Mouse (Mus musculus) left cerebral cortex, postnatal 14 days (tissue): ENCODE data around the gene Tmem143. TPM values are rescaled to one million over a fixed set of nuclear protein-coding genes. Genes with fewer than 3 reads are reported as not detected.
"Not testable (repeated sequence)": the region's sequence is repeated elsewhere in the genome, so short reads cannot be mapped to it uniquely, and the experiment has no call there.

Experiments
- DNase-seq, 2 experiments: peaks; one replicate each; pipeline ENCODE4 v3.0.0; 2021 to 2022; ENCODE audit warnings: low spot score in 2 of 2, mixed read lengths in 1 of 2
- intact Hi-C: fragments of 180-260 bp; cut with DNase I; formaldehyde crosslinking; loops from one replicate; pipeline ENCODE4 v1.15.1; 2025
- total RNA-seq, 2 experiments: library from RNA; stranded (reverse); gene quantifications; 2 replicates each; pipeline ENCODE4 v1.2.3; 2021

Gene Tmem143
- total RNA-seq, 2 experiments from 2014 or later: 22.1 to 25.7 TPM

DNA sequence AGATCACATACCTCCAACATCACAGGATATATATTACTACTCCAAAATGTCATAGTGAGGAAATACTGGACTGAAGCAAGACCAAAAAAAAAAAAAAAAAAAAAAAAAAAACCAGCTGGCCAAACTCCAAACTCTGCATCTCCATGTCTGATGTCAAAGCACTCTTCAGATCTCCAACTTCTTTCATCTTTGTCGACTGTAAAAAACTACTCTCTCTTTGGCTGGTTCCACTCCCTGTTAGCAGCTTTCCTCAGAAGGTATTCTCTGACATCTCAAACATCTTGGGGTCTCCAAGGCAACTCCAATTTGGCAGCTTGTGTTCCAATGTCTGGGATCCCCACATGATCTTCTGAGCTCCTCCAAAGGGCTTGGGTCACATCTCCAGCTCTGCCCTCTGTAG lies 18.5 kb upstream of the Tmem143 start, which contains the start of gene Grin2d:
Gene Grin2d, minus strand, starts transcription at position 101 of the 400 bp plus-strand sequence.
- intact Hi-C loops, DNase-seq: not testable (repeated sequence)

- DNase-seq: no peak
- intact Hi-C loops: no loop called here
Observed at GRCm38 (mm10) chr7:45880531-45880930, 16.2 kb upstream of the Tmem143 start.

GRCm38 (mm10) chr7:45881011-45881410 lies 15.7 kb upstream of the Tmem143 start:
- intact Hi-C loops: no loop called here
- DNase-seq: no peak

DNA sequence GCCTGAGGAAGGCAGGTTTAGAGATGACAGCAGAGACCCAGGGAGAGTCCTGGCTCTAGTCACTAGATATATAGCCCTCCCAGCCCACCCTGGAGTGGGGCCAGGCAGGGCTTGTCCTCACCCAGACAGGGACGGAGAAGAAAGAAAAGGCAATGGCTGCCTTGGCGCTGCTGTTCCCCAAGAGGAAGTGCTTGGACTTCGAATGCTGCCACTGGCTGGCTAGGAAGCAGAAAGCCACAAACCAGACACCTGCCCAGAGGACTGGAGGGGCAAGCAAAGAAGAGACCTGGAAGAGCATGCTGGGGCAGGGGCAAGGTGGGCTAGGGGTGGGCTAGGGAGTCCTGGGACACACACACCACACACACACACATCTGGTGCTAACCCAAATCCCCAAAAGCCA lies 9.5 kb upstream of the Tmem143 start:
- intact Hi-C loops: no loop called here
- no peak for DNase-seq

- no peak for DNase-seq
- intact Hi-C loops: no loop called here
Observed at GRCm38 (mm10) chr7:45892651-45893050, 4.1 kb upstream of the Tmem143 start.

GRCm38 (mm10) chr7:45895931-45896516 lies 717 bp upstream of the Tmem143 start:
- DNase-seq: no peak
- intact Hi-C loops: loop anchor here (2.0 kb wide), 1 partner anchor 27 kb away; no protein-coding TSS in a partner anchor

GRCm38 (mm10) chr7:45897258-45897757 lies 567 bp downstream of the Tmem143 start:
- intact Hi-C loops: loop anchor here (2.0 kb wide), 1 partner anchor 25 kb away; no protein-coding TSS in a partner anchor
- peak; percentile 53 to 55 for DNase-seq

- DNase-seq, intact Hi-C loops: not testable (repeated sequence)
Observed at GRCm38 (mm10) chr7:45898125-45898524, 1.4 kb downstream of the Tmem143 start.

DNA sequence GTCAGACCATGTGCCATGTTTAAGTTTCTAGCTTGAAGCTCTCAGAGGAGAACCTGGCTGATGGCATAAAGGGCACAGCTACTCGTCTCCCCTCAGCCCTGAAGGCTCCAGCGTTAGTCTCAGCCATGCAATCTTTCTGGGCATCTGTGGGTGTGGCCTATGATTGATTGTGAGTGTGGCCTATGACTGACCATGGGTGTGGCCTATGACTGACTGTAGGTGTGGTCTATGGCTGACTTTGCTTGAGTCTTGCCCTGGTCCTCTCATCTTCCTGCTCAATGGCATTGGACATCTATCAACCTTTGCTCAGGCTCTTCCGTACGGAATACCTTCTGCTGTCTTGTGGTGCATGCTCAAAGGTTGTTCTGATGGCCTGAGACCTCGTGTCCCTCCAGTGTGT lies 4.8 kb downstream of the Tmem143 start:
- intact Hi-C loops: no loop called here

GRCm38 (mm10) chr7:45902481-45903002 lies 5.8 kb downstream of the Tmem143 start:
- no peak for DNase-seq

More for the DNA sequence above, 4.8 kb downstream of the Tmem143 start:
- DNase-seq: no peak

GRCm38 (mm10) chr7:45906622-45907021 lies 9.9 kb downstream of the Tmem143 start:
- intact Hi-C loops: no loop called here
- DNase-seq: no peak

More at GRCm38 (mm10) chr7:45902481-45903002, 5.8 kb downstream of the Tmem143 start:
- intact Hi-C loops: no loop called here

GRCm38 (mm10) chr7:45908384-45908783 lies 11.6 kb downstream of the Tmem143 start:
- intact Hi-C loops: no loop called here
- DNase-seq: no peak

GRCm38 (mm10) chr7:45909145-45909544 lies 12.4 kb downstream of the Tmem143 start:
- intact Hi-C loops: no loop called here
- DNase-seq: no peak

DNA sequence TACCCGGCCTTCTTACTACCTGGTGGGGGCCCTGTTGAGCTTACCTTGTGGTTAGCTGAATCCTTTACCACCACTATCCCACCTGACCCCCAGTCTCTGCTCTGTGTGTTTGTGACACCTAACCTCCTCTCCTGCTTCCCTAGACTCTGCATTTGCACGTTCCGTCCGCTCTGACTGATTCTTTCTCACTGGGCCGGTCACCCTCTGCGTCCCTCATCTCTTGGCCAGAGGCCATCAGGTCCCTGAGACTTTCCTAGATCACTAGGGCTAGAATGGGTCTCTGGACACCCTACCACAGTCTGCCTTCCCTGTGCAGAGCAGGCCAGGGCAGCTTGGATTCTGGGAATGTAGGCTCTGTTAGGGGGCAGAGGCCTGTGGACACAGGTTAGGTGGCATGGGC lies 17.3 kb downstream of the Tmem143 start:
- intact Hi-C loops: no loop called here
- no peak for DNase-seq

DNA sequence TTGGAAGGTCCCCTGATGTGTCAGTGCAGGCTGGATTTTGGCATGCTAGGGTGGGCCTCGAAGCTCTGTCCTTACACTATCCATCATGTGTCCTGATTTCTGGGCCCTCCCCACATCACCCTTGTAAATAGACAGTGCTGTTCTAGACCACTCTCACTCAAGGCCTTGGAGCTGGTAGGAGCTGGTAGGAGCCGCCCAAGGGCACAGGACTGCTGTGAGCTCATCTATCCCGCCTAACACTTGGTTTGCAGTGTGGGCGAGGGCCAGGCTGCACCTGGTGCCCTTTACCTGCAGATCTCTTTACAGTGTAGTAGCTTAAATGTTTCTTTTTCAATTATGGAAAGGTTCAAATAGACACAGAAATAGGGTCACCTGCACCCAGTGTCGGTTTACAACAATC lies 18.3 kb downstream of the Tmem143 start:
- DNase-seq: no peak
- intact Hi-C loops: no loop called here

- DNase-seq: peak; percentile 75 to 92
- intact Hi-C loops: no loop called here
Observed at GRCm38 (mm10) chr7:45916056-45917003, 19.6 kb downstream of the Tmem143 start.

DNA sequence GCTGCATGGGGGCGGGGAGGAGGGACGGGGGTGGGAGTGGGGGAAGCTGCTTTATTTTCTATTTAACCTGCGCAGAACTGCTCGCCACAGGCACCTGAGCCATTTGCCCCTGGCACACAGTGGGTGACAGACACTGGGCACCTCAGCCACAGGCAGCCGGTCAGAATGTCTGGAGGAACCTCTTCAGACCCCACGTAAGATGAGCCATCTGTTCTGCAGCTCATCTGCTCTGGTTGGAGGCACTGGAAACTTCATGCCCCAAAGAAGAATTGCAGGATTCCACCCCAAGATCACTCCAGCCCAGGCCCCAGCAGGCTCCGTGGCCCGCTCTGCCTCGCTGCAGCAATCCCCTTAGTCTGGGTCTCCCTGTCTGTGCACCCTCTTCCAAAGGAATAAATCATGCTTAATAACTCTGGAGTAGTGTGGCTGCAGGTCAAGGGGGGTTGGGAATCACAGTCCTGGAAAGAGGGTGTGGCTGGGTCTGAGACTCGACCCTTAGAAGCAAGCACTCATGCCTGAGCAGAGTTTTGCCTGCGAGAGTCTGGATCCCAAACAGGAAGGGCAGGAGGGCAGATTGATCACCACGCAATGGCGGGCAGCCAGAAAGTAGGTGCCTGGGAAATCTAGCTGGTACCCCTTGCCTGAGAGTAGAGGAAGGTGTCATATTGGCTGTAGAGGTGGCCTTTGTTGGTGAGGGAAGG lies 20.4 kb downstream of the Tmem143 start:
- DNase-seq: no peak
- intact Hi-C loops: no loop called here

DNA sequence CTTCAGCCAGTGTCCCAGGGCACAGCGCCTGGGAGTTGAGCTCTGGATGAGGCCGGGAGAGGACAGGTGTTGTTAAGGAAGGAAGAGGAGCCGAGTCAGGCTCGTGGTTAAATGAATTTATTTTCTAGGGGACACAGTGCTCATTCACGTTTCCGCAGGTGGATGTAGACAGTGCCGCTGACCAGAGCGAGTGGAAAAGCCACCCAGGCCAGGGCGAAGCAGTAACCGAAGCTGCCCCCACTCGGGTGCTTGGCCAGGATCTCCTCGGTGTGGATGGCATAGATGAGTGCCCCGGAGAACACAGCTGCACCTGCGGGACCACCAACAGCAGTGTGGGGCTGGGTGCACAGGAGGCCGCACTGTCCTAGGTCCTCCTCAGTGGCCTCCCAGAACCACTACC lies 21.2 kb downstream of the Tmem143 start:
- no peak for DNase-seq
- intact Hi-C loops: no loop called here

- intact Hi-C loops: no loop called here
- DNase-seq: no peak
Observed at GRCm38 (mm10) chr7:45919083-45919671, 22.4 kb downstream of the Tmem143 start.
